In the genomic region with DNA sequence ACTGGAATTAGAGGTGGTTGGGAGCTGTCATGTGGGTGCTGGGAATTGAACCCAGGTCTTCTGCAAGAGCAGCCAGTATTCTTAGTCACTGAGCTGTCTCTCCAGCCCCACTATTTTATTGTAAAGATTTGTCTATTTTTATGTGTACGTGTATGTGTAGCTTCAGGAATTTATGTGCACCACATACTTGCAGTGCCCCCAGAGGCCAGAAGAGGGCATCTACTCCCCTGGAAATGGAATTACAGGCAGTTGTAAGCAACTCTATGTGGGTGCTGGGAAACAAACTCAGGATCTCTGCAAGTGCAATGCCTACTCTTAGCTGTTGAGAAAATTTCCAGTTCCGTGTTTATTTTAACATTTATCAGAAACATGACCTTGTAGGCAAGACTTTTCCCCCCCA, we compare ENCODE assay signal across 22 mouse cellular contexts. TPM values are rescaled to one million over a fixed set of nuclear protein-coding genes. Genes with fewer than 3 reads are reported as not detected.
DNase-seq lines count a peak whose midpoint lies in the region; ATAC-seq and TF ChIP-seq lines count a peak whose summit lies in the region.
"Had no signal": no experiment of that assay in that cellular context is flagged by ENCODE, and none has a peak within 500 bp of the region (broad histone marks: within the 10 kb centered on the region; RNA-seq: fewer than 3 reads in every experiment).

No protein-coding gene starts in this region.

- TF ChIP-seq EP300 in liver, embryonic 14.5 days (IDR thresholded peaks at IDR 0.05; ENCODE audit: low read depth) = no peak

- WGBS in liver, embryonic 14.5 days (ENCODE audit: insufficient replicate concordance) = 74% methylated on average over 2 of the region's 2 CpGs
- WGBS in neural tube, embryonic 15.5 days = 98% methylated on average over 2 of the region's 2 CpGs

- no peak overlapping the region for H3K4me3 ChIP-seq in liver, embryonic 14.5 days (ENCODE audit: insufficient read depth in 1 of 2, low read depth in 2 of 2, low read length in 2 of 2)
- H3K4me3 ChIP-seq in E14TG2a.4 (replicated peaks; ENCODE audit: low read length) = no peak overlapping the region
- H3K4me3 ChIP-seq in neural tube, embryonic 15.5 days (replicated peaks) = no peak overlapping the region
- H3K4me3 ChIP-seq: heart, embryonic 13.5 days; midbrain, embryonic 13.5 days had no signal

- no peak for ATAC-seq in liver, embryonic 14.5 days (ENCODE audit: insufficient read depth)
- no peak for ATAC-seq in neural tube, embryonic 15.5 days (ENCODE audit: low FRiP score)
- ATAC-seq: midbrain, embryonic 13.5 days had no signal

- H3K27me3 ChIP-seq in liver, embryonic 14.5 days (ENCODE audit: control insufficient read depth, insufficient read depth, low read length) = no peaks in the 10 kb centered on the region
- H3K27me3 ChIP-seq in E14TG2a.4 (ENCODE audit: insufficient read depth, low read length) = peaks cover 4% of the 10 kb centered on the region; the same call in 1 of the 2 replicates
- H3K27me3 ChIP-seq in neural tube, embryonic 15.5 days (replicated peaks) = no peaks in the 10 kb centered on the region
- H3K27me3 ChIP-seq: heart, embryonic 13.5 days; midbrain, embryonic 13.5 days had no signal

- no peaks in the 10 kb centered on the region; the same call in 1 of the 2 replicates for H3K9me3 ChIP-seq in liver, embryonic 14.5 days (ENCODE audit: control insufficient read depth, low read length)
- 0 out of 2 replicates have a peak, but pooled peaks cover 4% of the 10 kb centered on the region for H3K9me3 ChIP-seq in E14TG2a.4 (ENCODE audit: low read length)
- no peaks in the 10 kb centered on the region for H3K9me3 ChIP-seq in neural tube, embryonic 15.5 days (replicated peaks)

- no peak overlapping the region for H3K27ac ChIP-seq in liver, embryonic 14.5 days
- no peak overlapping the region for H3K27ac ChIP-seq in neural tube, embryonic 15.5 days (replicated peaks)
- H3K27ac ChIP-seq: heart, embryonic 13.5 days; midbrain, embryonic 13.5 days had no signal

- H3K9ac ChIP-seq in liver, embryonic 14.5 days (replicated peaks) = no peak overlapping the region
- no peak overlapping the region for H3K9ac ChIP-seq in neural tube, embryonic 15.5 days (replicated peaks)
- H3K9ac ChIP-seq: heart, embryonic 13.5 days; midbrain, embryonic 13.5 days had no signal

- peak; percentile 36; the same call in 1 of the 2 replicates for TF ChIP-seq CTCF in liver, embryonic 14.5 days (IDR thresholded peaks at IDR 0.05; ENCODE audit: low read depth)
- TF ChIP-seq CTCF in E14TG2a.4 (conservative IDR thresholded peaks at IDR 0.05; ENCODE audit: low read length) = peak; percentile 80

- H3K36me3 ChIP-seq in liver, embryonic 14.5 days (replicated peaks; ENCODE audit: control insufficient read depth, insufficient read depth, low read depth) = no peaks in the 10 kb centered on the region
- no peaks in the 10 kb centered on the region for H3K36me3 ChIP-seq in E14TG2a.4 (ENCODE audit: insufficient read depth, low read length)
- no peaks in the 10 kb centered on the region for H3K36me3 ChIP-seq in neural tube, embryonic 15.5 days
- H3K36me3 ChIP-seq: heart, embryonic 13.5 days; midbrain, embryonic 13.5 days had no signal

- peak; percentile 20 for DNase-seq in adrenal gland, postnatal 14 days
- DNase-seq in adrenal gland, adult 2 months = no peak
- DNase-seq in liver, embryonic 14.5 days (ENCODE audit: low read depth in 3 of 3, low spot score in 3 of 3) = no peak
- DNase-seq in liver = no peak
- DNase-seq in naive thymus-derived CD4-positive, alpha-beta T cell, adult 2 months (ENCODE audit: low read depth) = peak; percentile 40
- DNase-seq in layer of hippocampus, postnatal 10 days (ENCODE audit: low spot score in 2 of 2) = no peak
- DNase-seq: cerebellum, adult 8-10 months; gastrocnemius, postnatal 36 days; kidney, adult 11 months; kidney, postnatal 25 days; right cerebral cortex, postnatal 25 days; thymus, adult 18-20 months had no signal

- no peak overlapping the region for H3K4me2 ChIP-seq in liver, embryonic 14.5 days (ENCODE audit: low read depth)
- H3K4me2 ChIP-seq in neural tube, embryonic 15.5 days = no peak overlapping the region
- H3K4me2 ChIP-seq: heart, embryonic 13.5 days; midbrain, embryonic 13.5 days had no signal

- no peaks in the 10 kb centered on the region; a peak in 1 of 4 replicates for H3K4me1 ChIP-seq in liver, embryonic 14.5 days (replicated peaks; ENCODE audit: control insufficient read depth in 2 of 2, insufficient read depth in 2 of 2, low read length in 1 of 2)
- no peaks in the 10 kb centered on the region for H3K4me1 ChIP-seq in E14TG2a.4 (replicated peaks; ENCODE audit: low read depth, low read length)
- H3K4me1 ChIP-seq in neural tube, embryonic 15.5 days = peaks cover 6% of the 10 kb centered on the region
- H3K4me1 ChIP-seq: midbrain, embryonic 13.5 days had no signal

RNA-seq across cellular contexts. Expression of a gene that starts 22.9 kb away (rescaled TPM):
- 0.34 and 1.1 TPM in 2 replicates for total RNA-seq in adrenal gland, postnatal 14 days (2021)
- total RNA-seq in adrenal gland, adult 2 months (2021) = under 1 TPM; 0.37 to 0.59 TPM
- 0.18 and 0.38 TPM in 2 replicates for polyA plus RNA-seq in adrenal gland, adult 2 months (2012; rRNA removed)
- 1.5 and 2.0 TPM in 2 replicates for polyA plus RNA-seq in liver, embryonic 14.5 days (2012; rRNA removed)
- 2.5 and 2.6 TPM in 2 replicates for polyA plus RNA-seq in liver, embryonic 14.5 days (2014; fragmentation: Nextera tagmentation; extraction: Ambion mirVana)
- total RNA-seq in layer of hippocampus, postnatal 10 days (2021) = under 1 TPM; 0.25 to 0.96 TPM
- 0.20 and 1.4 TPM in 2 replicates for polyA plus RNA-seq in neural tube, embryonic 15.5 days (2015; fragmentation: Nextera tagmentation; extraction: Ambion mirVana)
- total RNA-seq: gastrocnemius, postnatal 36 days; hematopoietic stem cell, adult 5-6 weeks had no signal
- polyA plus RNA-seq: C2C12 had no signal

RNA-seq across cellular contexts. Expression of a gene that starts 23.2 kb away (rescaled TPM):
- total RNA-seq in adrenal gland, postnatal 14 days (2021) = 6.7 and 19.9 TPM in 2 replicates
- 10 to 100 TPM in 1 of 2 experiments, 1 to 10 TPM in 1; 9.2 to 13.7 TPM for total RNA-seq in adrenal gland, adult 2 months (2021)
- 17.5 and 24.0 TPM in 2 replicates for polyA plus RNA-seq in adrenal gland, adult 2 months (2012; rRNA removed)
- polyA plus RNA-seq in liver, embryonic 14.5 days (2012; rRNA removed) = 14.3 and 17.4 TPM in 2 replicates
- 15.1 and 16.0 TPM in 2 replicates for polyA plus RNA-seq in liver, embryonic 14.5 days (2014; fragmentation: Nextera tagmentation; extraction: Ambion mirVana)
- 10 to 100 TPM; 11.8 to 15.1 TPM for total RNA-seq in layer of hippocampus, postnatal 10 days (2021)
- 19.2 and 37.4 TPM in 2 replicates for polyA plus RNA-seq in neural tube, embryonic 15.5 days (2015; fragmentation: Nextera tagmentation; extraction: Ambion mirVana)

RNA-seq across cellular contexts. Expression of a gene that starts 39.9 kb away (rescaled TPM):
- total RNA-seq in adrenal gland, postnatal 14 days (2021) = 111 and 115 TPM in 2 replicates
- 100 to 1,000 TPM; 146 to 166 TPM for total RNA-seq in adrenal gland, adult 2 months (2021)
- 376 and 393 TPM in 2 replicates for polyA plus RNA-seq in adrenal gland, adult 2 months (2012; rRNA removed)
- polyA plus RNA-seq in liver, embryonic 14.5 days (2012; rRNA removed) = 34.1 and 50.6 TPM in 2 replicates
- 9.1 and 10.2 TPM in 2 replicates for polyA plus RNA-seq in liver, embryonic 14.5 days (2014; fragmentation: Nextera tagmentation; extraction: Ambion mirVana)
- 100 to 1,000 TPM in 1 of 2 experiments, 10 to 100 TPM in 1; 94.1 to 116 TPM for total RNA-seq in layer of hippocampus, postnatal 10 days (2021)
- polyA plus RNA-seq in neural tube, embryonic 15.5 days (2015; fragmentation: Nextera tagmentation; extraction: Ambion mirVana) = 27.7 and 36.0 TPM in 2 replicates

RNA-seq across cellular contexts. Expression of a gene that starts 45.8 kb away (rescaled TPM):
- total RNA-seq in adrenal gland, postnatal 14 days (2021) = 32.7 and 63.0 TPM in 2 replicates
- 100 to 1,000 TPM in 1 of 2 experiments, 10 to 100 TPM in 1; 61.4 to 112 TPM for total RNA-seq in adrenal gland, adult 2 months (2021)
- polyA plus RNA-seq in adrenal gland, adult 2 months (2012; rRNA removed) = 51.0 and 53.5 TPM in 2 replicates
- polyA plus RNA-seq in liver, embryonic 14.5 days (2012; rRNA removed) = 10.1 and 14.6 TPM in 2 replicates
- polyA plus RNA-seq in liver, embryonic 14.5 days (2014; fragmentation: Nextera tagmentation; extraction: Ambion mirVana) = 15.1 and 20.4 TPM in 2 replicates
- 10 to 100 TPM; 35.9 to 36.5 TPM for total RNA-seq in layer of hippocampus, postnatal 10 days (2021)
- 22.2 and 27.8 TPM in 2 replicates for polyA plus RNA-seq in neural tube, embryonic 15.5 days (2015; fragmentation: Nextera tagmentation; extraction: Ambion mirVana)

RNA-seq across cellular contexts. Expression of a gene that starts 52.7 kb away (rescaled TPM):
- total RNA-seq in adrenal gland, postnatal 14 days (2021) = 4.3 TPM in 1 of 2 replicates, not detected in the other
- total RNA-seq in adrenal gland, adult 2 months (2021) = 10 to 100 TPM in 1 of 2 experiments, not detected in 1; 49.9 TPM
- polyA plus RNA-seq in adrenal gland, adult 2 months (2012; rRNA removed) = 63.2 and 115 TPM in 2 replicates
- polyA plus RNA-seq in liver, embryonic 14.5 days (2012; rRNA removed) = 17.2 and 22.5 TPM in 2 replicates
- 12.0 and 29.7 TPM in 2 replicates for polyA plus RNA-seq in liver, embryonic 14.5 days (2014; fragmentation: Nextera tagmentation; extraction: Ambion mirVana)
- total RNA-seq in layer of hippocampus, postnatal 10 days (2021) = not detected
- polyA plus RNA-seq in neural tube, embryonic 15.5 days (2015; fragmentation: Nextera tagmentation; extraction: Ambion mirVana) = not detected in 2 replicates
- total RNA-seq: gastrocnemius, postnatal 36 days; hematopoietic stem cell, adult 5-6 weeks had no signal
- polyA plus RNA-seq: C2C12; embryonic facial prominence, embryonic 14.5 days; forebrain, embryonic 11.5 days; frontal cortex, adult 2 months; limb, embryonic 11.5 days; midbrain, embryonic 13.5 days had no signal

Comparison
In these comparisons a context has a peak if more than half of its experiments do, and no peak if none do; other contexts are left out.
1. DNase-seq: peak in adrenal gland, postnatal 14 days (single experiment) and naive thymus-derived CD4-positive, alpha-beta T cell, adult 2 months (single experiment); none in adrenal gland, adult 2 months (single experiment), liver, embryonic 14.5 days (0 of 3), liver (single experiment) and layer of hippocampus, postnatal 10 days (0 of 2).